Mouse (Mus musculus) limb, embryonic 10.5 days (tissue): Measurements from ENCODE around the gene Clca3b. TPM values are rescaled to one million over a fixed set of nuclear protein-coding genes. Genes with fewer than 3 reads are reported as not detected.
"Not testable (repeated sequence)": the region's sequence is repeated elsewhere in the genome, so short reads cannot be mapped to it uniquely, and the experiment has no call there.

ENCODE experiments used
- DNase-seq: peaks from one replicate; pipeline ENCODE4 v3.0.0-alpha.2; 2017; ENCODE audit warnings: low spot score
- H3K27ac ChIP-seq: fragments of 300-500 bp; sonication (generic); 2 replicates; pipeline ENCODE4 v1.5.1; 2016; ENCODE audit warnings: mild to moderate bottlenecking
- H3K27me3 ChIP-seq: fragments of 300-500 bp; sonication (generic); 2 replicates; pipeline ENCODE4 v1.6.1; 2016; ENCODE audit warnings: low read depth, mild to moderate bottlenecking; ENCODE audit not compliant: poor library complexity, severe bottlenecking
- H3K36me3 ChIP-seq: fragments of 300-500 bp; sonication (generic); 2 replicates; pipeline ENCODE4 v1.6.1; 2016; ENCODE audit warnings: mild to moderate bottlenecking, moderate library complexity
- H3K4me1 ChIP-seq: fragments of 300-500 bp; sonication (generic); 2 replicates; pipeline ENCODE4 v1.6.1; 2016
- H3K4me3 ChIP-seq: fragments of 300-500 bp; sonication (generic); 2 replicates; pipeline ENCODE4 v1.5.1; 2016; ENCODE audit warnings: mild to moderate bottlenecking, moderate library complexity
- H3K9me3 ChIP-seq: fragments of 300-500 bp; sonication (generic); replicated peaks from 2 replicates; pipeline ENCODE4 v1.6.1; 2016; ENCODE audit warnings: mild to moderate bottlenecking
- WGBS: fragments of 180-500 bp; shearing (Covaris S2); methylation state at CpG from one replicate; pipeline ENCODE4 v1.1.7; 2016; 5-methylcytosine and 5-hydroxymethylcytosine counted together
- polyA plus RNA-seq: library from polyadenylated mRNA; unstranded; fragments of >200 nt; fragmentation: Nextera tagmentation; extraction: Ambion mirVana; gene quantifications from 2 replicates; pipeline ENCODE4 v1.2.1, GENCODE M21; 2016

Gene Clca3b
- polyA plus RNA-seq, result not detected in 2 replicates

DNA sequence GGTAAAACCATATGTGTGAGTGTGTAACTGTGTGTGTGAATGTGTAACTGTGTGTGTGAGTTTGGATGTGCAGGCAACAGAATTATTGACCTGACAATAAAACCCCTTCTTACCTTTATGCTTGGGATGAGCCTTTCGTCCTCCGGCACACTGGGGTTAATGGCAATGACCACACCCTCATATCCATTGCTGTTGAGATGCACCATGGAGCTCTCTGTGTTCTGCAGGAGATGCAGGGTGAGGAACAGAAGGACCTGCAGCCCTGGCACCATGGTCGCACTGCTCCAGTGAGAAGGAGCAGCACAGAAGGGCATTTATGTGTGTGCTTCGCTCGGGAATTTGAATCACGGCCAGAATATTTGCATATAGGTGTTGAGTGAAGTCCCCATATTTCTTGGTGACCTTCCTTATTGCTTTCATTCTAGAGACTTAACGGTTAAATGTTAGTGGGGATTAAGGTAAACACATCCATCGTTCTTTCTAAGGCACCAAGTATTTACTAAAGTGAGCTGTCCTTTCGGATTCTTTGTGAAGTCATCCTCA, at the start of gene Clca3b:
TSS of gene Clca3b (minus strand) at position 344 of the 543 bp plus-strand sequence.
- not testable (repeated sequence) for H3K4me1 ChIP-seq, H3K4me3 ChIP-seq, DNase-seq, H3K27me3 ChIP-seq, H3K36me3 ChIP-seq, H3K9me3 ChIP-seq, H3K27ac ChIP-seq
- WGBS, result 87% methylated on average over 9 of the region's 9 CpGs

DNA sequence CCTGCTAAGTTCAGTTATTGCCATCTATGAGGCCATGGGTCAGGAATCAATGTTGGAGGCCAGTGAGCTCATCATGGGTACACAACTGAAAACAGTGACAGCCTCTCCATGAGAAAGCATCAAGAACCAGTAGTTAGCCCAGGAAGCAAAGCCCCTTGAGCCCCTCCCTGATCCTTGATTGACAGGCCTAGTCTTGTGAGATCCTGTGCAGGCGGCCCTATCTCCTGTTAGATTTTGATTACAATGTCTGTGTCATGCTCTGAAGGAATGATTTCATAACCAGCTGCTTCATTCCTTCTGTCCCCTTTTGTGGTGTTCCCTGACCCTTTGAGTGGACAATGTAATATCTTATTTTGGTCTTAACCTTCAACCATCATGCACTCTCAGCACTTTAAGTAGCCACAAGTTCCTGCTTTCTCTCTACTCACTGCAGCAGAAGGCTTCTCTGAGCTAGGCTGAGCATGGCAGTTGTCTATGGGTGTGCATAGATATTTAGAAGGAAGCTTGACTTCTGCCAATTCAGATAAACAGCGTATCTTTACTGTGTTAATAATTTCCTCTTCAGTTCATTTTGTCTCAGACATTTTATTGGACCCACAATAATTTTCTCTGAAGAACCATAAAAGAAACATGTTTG, 48.0 kb upstream of the Clca3b start:
- Histone ChIP-seq H3K4me1 (no peaks in the 10 kb centered on the region), H3K36me3 (no peaks in the 10 kb centered on the region), H3K27me3 (no peaks in the 10 kb centered on the region), H3K9me3 (no peaks in the 10 kb centered on the region), H3K27ac (no peak overlapping the region), H3K4me3 (no peak overlapping the region)
- DNase-seq, result no peak
- WGBS, result 91% methylated on average over 2 of the region's 2 CpGs

DNA sequence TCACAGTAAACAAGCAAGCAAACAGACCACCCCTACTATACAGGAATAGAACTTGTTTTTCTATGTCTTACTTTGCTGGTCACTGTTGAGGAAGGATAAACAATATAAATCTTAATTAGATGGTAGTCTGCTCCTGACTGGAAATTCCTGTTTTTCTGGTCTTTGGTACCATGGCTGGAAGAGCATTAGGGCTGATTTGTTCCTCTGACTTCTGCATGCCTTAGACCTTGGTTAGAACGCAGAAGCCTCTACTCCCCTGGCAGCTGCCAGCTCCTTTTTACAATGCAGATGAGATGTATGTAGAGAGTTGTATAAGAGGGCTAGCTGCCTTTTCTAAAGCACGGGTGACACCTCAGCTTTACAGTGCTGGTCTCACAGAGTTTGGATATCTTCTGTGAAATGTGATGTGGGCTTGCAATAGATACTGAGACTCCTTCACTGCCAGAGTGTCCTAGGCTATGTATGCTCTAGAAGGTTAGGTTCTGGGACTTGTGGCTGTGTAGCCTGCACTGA, 41.1 kb upstream of the Clca3b start:
- Histone ChIP-seq H3K27ac (no peak overlapping the region), H3K9me3 (no peaks in the 10 kb centered on the region), H3K4me3 (no peak overlapping the region), H3K36me3 (no peaks in the 10 kb centered on the region), H3K4me1 (no peaks in the 10 kb centered on the region), H3K27me3 (no peaks in the 10 kb centered on the region)
- whole genome bisulfite sequencing, result 69% methylated on average over 2 of the region's 2 CpGs
- DNase-seq, result no peak

DNA sequence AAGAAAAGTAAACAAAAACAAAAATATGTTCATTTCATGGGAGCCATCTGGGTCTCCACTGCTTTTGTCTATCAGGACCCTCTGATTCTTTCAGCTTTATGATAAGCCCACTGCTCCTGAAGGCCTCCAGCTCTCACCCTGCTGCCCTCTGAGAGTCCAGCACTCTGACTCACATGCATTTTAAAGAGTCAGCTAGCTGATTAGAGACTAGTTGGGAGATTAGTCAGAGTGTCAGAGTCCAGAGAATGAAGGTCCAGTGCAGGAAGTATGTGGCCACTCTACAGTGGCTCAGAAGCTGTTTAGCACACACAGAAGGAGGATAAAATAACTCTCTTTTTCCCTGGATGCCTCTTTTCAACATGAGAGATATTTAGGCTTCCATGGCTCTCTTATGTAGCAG, 37.8 kb upstream of the Clca3b start:
- no peak overlapping the region for H3K27ac ChIP-seq
- H3K36me3 ChIP-seq, result no peaks in the 10 kb centered on the region
- no peaks in the 10 kb centered on the region for H3K9me3 ChIP-seq
- H3K27me3 ChIP-seq, result no peaks in the 10 kb centered on the region
- H3K4me1 ChIP-seq, result no peaks in the 10 kb centered on the region
- no peak for DNase-seq
- no peak overlapping the region for H3K4me3 ChIP-seq

DNA sequence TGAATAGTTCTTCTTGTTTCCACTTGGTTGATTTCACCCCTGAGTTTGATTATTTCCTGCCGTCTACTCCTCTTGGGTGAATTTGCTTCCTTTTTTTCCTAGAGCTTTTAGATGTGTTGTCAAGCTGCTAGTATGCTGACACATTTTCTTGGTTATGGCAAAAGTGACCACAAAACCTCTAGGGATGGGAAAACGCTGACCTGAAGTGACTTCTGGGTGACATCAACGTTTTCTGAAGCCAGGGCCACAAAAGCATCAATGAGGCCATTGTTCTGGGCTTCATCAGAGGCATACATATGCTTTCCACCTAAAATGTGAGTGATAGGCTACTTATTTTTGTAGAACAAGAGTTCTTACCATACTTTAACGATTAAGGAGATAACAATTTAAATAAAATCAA, 22.9 kb upstream of the Clca3b start:
- WGBS, result 77% methylated on average over 4 of the region's 4 CpGs
- not testable (repeated sequence) for H3K36me3 ChIP-seq, DNase-seq, H3K4me1 ChIP-seq, H3K4me3 ChIP-seq, H3K27ac ChIP-seq, H3K9me3 ChIP-seq, H3K27me3 ChIP-seq

DNA sequence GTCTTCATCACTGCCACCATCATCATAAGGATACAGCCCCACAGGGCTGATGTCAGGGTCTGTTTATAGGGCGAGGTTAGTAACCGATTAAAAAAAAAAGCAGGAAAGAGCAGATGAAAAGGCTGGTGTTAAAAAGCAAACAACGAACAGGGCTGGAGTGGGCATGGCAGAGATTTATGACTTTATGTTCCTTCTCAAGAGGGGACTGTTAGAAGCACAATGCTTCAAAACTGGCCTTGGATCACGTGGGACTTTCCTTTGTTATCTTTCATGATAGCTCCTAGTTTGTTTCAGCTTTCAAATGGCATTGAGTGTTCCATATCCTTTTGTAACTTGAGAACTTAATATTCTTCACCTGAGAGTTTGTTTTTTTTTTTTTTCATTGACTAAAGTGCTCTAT, 427 bp upstream of the Clca3b start:
- Histone ChIP-seq H3K9me3 (no peaks in the 10 kb centered on the region), H3K27me3 (no peaks in the 10 kb centered on the region), H3K4me3 (no peak overlapping the region), H3K27ac (no peak overlapping the region), H3K4me1 (no peaks in the 10 kb centered on the region), H3K36me3 (no peaks in the 10 kb centered on the region)
- DNase-seq, result no peak
- 42% methylated on average over 4 of the region's 4 CpGs for WGBS

DNA sequence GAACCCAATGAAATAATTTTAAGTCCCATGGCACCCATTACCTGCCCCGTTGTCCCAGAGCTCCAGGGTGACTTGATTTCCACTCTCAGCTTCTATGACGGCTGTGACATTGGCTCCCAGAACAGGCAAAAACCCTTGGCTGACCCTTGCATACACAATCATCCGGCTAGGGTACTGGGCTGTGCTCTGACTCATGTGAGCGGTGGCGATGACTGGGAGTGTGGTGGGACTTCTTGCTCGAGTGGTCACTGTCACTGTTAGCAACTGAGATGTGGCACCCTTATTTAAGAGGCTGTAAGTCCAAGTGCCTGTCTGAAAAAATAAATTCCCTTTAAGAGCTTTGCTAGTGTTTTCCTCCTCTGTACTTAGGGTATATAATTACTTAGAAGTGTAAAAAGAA, 21.9 kb downstream of the Clca3b start:
- no peaks in the 10 kb centered on the region for H3K27me3 ChIP-seq
- no peak for DNase-seq
- H3K4me3 ChIP-seq, result no peak overlapping the region
- no peaks in the 10 kb centered on the region for H3K36me3 ChIP-seq
- H3K4me1 ChIP-seq, result no peaks in the 10 kb centered on the region
- no peaks in the 10 kb centered on the region for H3K9me3 ChIP-seq
- H3K27ac ChIP-seq, result no peak overlapping the region
- 93% methylated on average over 6 of the region's 6 CpGs for WGBS

DNA sequence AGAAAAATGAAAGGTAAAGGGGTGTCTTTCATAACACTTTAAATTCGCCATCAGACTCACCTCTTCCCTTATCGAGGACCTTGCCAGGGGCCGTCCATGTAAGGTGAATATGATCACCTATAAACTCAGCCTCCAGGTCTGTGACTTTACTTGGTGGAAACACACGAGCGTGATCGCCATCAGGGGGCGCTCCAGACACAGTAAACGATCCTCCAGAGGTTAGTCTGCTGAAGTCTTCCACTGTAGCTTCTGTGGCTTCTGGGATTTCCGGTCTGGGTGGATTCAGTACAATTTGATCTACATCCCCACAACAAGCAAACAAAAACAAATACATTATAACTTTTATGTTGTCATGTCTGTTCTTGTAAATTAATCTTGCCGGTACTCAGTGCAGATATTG, 24.0 kb downstream of the Clca3b start:
- Histone ChIP-seq H3K4me1 (no peaks in the 10 kb centered on the region), H3K9me3 (no peaks in the 10 kb centered on the region), H3K4me3 (no peak overlapping the region), H3K27me3 (no peaks in the 10 kb centered on the region), H3K27ac (no peak overlapping the region), H3K36me3 (no peaks in the 10 kb centered on the region)
- DNase-seq, result peak; percentile 84
- WGBS, result 24% methylated on average over 10 of the region's 10 CpGs

DNA sequence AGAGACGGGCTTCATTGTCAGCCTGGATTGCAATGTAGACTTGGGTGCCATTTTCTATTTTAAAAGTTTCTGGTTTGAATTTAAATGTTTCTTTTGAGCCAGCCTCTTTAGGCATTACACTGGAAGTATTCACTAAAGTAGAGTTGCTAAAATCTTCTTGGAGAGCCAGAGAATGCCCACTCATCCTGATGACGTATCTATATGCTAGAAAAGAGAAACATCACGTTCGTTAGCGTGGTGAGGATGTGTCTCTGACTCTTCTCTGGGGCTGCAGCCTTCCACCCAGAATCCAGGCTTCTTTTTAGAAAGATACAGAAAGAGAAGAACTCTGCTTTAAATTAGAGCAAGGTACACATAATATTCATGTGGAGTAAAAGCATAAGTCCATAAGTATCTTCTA, 25.8 kb downstream of the Clca3b start:
- Histone ChIP-seq H3K27me3 (no peaks in the 10 kb centered on the region), H3K27ac (no peak overlapping the region), H3K4me3 (no peak overlapping the region), H3K36me3 (no peaks in the 10 kb centered on the region), H3K9me3 (no peaks in the 10 kb centered on the region), H3K4me1 (no peaks in the 10 kb centered on the region)
- WGBS, result 86% methylated on average over 5 of the region's 5 CpGs
- DNase-seq, result no peak

DNA sequence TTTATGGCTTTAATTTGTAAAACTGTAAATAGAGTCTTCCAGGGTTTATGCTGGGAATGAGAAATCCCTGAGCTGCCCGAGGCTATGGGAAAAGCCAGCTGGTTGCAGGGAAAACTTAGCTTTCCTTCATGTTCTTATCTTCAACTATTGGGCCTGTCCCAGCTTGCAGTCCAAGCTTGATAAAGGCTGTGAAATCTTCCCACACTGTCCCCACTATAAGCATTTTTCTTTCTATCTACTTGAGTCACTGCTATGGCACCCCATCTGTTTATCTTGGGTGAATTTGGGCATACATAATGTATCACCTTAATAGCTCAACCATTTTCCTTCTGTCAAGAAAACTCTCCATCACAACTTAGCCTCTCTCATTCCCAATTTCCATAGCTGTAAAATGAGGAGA, 28.5 kb downstream of the Clca3b start:
- H3K4me3 ChIP-seq, result no peak overlapping the region
- no peaks in the 10 kb centered on the region for H3K36me3 ChIP-seq
- WGBS, result 68% methylated on average over 1 of the region's 1 CpGs
- no peaks in the 10 kb centered on the region for H3K27me3 ChIP-seq
- no peak overlapping the region for H3K27ac ChIP-seq
- H3K9me3 ChIP-seq, result no peaks in the 10 kb centered on the region
- H3K4me1 ChIP-seq, result no peaks in the 10 kb centered on the region
- DNase-seq, result no peak

DNA sequence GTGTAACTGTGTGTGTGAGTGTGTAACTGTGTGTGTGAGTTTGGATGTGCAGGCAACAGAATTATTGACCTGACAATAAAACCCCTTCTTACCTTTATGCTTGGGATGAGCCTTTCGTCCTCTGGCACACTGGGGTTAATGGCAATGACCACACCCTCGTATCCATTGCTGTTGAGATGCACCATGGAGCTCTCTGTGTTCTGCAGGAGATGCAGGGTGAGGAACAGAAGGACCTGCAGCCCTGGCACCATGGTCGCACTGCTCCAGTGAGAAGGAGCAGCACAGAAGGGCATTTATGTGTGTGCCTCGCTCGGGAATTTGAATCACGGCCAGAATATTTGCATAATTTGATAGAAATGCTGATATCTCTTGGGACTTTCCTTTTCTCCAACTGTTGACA, 29.9 kb downstream of the Clca3b start, which contains the start of gene Clca3a2:
TSS of gene Clca3a2 (minus strand) at position 276 of the 400 bp plus-strand sequence.
- 93% methylated on average over 6 of the region's 6 CpGs for WGBS

DNA sequence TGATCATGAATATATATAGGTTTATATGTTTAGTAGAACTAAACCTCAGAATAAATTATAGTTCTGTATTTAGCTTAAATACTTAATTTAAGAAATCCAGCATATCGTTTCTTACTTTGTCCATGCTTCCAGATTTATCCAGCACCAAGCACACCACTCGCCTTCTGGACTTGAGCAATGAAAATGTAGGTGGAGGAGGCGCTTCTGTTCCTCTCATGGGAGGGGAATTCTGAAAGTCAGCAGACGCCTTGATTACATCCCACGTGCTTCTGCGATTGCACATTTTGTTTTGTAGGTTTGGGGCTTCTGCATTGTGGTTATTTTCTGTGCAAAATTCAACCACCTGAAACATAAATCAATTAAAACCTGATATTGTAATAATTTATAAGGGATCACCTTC, 35.8 kb downstream of the Clca3b start:
- H3K27me3 ChIP-seq, DNase-seq, H3K36me3 ChIP-seq, H3K27ac ChIP-seq, H3K4me1 ChIP-seq, H3K4me3 ChIP-seq, H3K9me3 ChIP-seq: not testable (repeated sequence)
- 92% methylated on average over 6 of the region's 6 CpGs for WGBS

More for the DNA sequence above, 29.9 kb downstream of the Clca3b start, which contains the start of gene Clca3a2:
- H3K9me3 ChIP-seq, H3K27me3 ChIP-seq, DNase-seq, H3K4me3 ChIP-seq, H3K27ac ChIP-seq, H3K36me3 ChIP-seq, H3K4me1 ChIP-seq: not testable (repeated sequence)

DNA sequence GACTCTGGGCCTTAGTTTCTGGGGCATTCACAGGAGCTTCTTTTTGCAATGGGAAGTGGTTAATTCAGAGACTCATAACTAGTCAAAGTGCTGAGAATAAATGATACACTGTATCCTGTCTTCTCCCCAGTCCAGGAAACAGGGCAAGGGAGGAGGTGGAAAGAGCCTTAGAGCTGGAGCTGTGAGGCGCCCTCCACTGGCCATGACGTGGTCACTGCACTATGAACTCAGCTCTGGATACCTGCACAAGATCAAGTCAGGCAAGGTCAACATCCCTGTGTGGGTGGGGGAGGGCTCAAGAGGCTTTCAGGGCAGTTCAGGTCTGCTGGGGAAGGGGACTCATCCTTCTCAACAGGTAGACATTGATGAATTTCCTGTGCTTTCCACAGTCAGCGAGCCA, 37.3 kb downstream of the Clca3b start:
- DNase-seq, result no peak
- 36% methylated on average over 3 of the region's 3 CpGs for WGBS
- no peaks in the 10 kb centered on the region for H3K9me3 ChIP-seq
- H3K4me1 ChIP-seq, result no peaks in the 10 kb centered on the region
- H3K27me3 ChIP-seq, result no peaks in the 10 kb centered on the region
- H3K4me3 ChIP-seq, result no peak overlapping the region
- H3K27ac ChIP-seq, result no peak overlapping the region
- no peaks in the 10 kb centered on the region for H3K36me3 ChIP-seq
